Mouse (Mus musculus) neural tube, embryonic 11.5 days (tissue): ENCODE results near the gene Ifngr2. TPM values are rescaled to one million over a fixed set of nuclear protein-coding genes. Genes with fewer than 3 reads are reported as not detected.
"Not testable (repeated sequence)": the region's sequence is repeated elsewhere in the genome, so short reads cannot be mapped to it uniquely, and the experiment has no call there.

ENCODE experiments used
- ATAC-seq: fragments of 200-750 bp; cut with Nextera tagmentation; 2 replicates; pipeline ENCODE4 v1.8.0; 2017; ENCODE audit warnings: moderate number of reproducible peaks, mild to moderate bottlenecking, moderate TSS enrichment, moderate library complexity; ENCODE audit not compliant: insufficient read depth, low FRiP score, low TSS enrichment
- DNase-seq: peaks from one replicate; pipeline ENCODE4 v3.0.0-alpha.2; 2015; ENCODE audit warnings: low spot score
- H3K27ac ChIP-seq: fragments of 300-500 bp; sonication (generic); 2 replicates; pipeline ENCODE4 v1.5.1; 2014; ENCODE audit warnings: low read depth, mild to moderate bottlenecking, low read length
- H3K27me3 ChIP-seq: fragments of 300-500 bp; sonication (generic); 2 replicates; pipeline ENCODE4 v1.6.1; 2014; ENCODE audit warnings: mild to moderate bottlenecking, low read length, mixed read lengths; ENCODE audit not compliant: control insufficient read depth, insufficient read depth
- H3K36me3 ChIP-seq: fragments of 300-500 bp; sonication (generic); 2 replicates; pipeline ENCODE4 v1.6.1; 2014; ENCODE audit warnings: mild to moderate bottlenecking, low read length, moderate library complexity, mixed read lengths; ENCODE audit not compliant: control insufficient read depth, insufficient read depth
- H3K4me1 ChIP-seq: fragments of 300-500 bp; sonication (generic); 2 replicates; pipeline ENCODE4 v1.6.1; 2014; ENCODE audit warnings: low read length, mixed read lengths; ENCODE audit not compliant: control insufficient read depth, insufficient read depth
- H3K4me2 ChIP-seq: fragments of 300-500 bp; sonication (generic); 2 replicates; pipeline ENCODE4 v1.6.1; 2014; ENCODE audit warnings: low read depth, mild to moderate bottlenecking, moderate library complexity
- H3K4me3 ChIP-seq: fragments of 300-500 bp; sonication (generic); 2 replicates; pipeline ENCODE4 v1.5.1; 2014; ENCODE audit warnings: low read depth, low read length
- H3K9ac ChIP-seq: fragments of 300-500 bp; sonication (generic); 2 replicates; pipeline ENCODE4 v1.6.1; 2014; ENCODE audit warnings: mild to moderate bottlenecking, low read length
- H3K9me3 ChIP-seq: fragments of 300-500 bp; sonication (generic); 2 replicates; pipeline ENCODE4 v1.6.1; 2016; ENCODE audit warnings: low read length; ENCODE audit not compliant: control insufficient read depth
- WGBS: fragments of 180-500 bp; shearing (Covaris S2); extraction: QIAGEN DNeasy Blood & Tissue Kit; methylation state at CpG from one replicate; pipeline ENCODE4 v1.1.7; 2014; 5-methylcytosine and 5-hydroxymethylcytosine counted together
- polyA plus RNA-seq: library from polyadenylated mRNA; unstranded; fragments of >200 nt; fragmentation: Nextera tagmentation; extraction: Ambion mirVana; gene quantifications from 2 replicates; pipeline ENCODE4 v1.2.1, GENCODE M21; 2014

The Ifngr2 gene
- polyA plus RNA-seq, 1 experiment from 2014 or later = 40.8 TPM

GRCm38 (mm10) chr16:91522040-91522439 lies 24.8 kb upstream of the Ifngr2 start:
- H3K27ac ChIP-seq = no peak overlapping the region
- no peaks in the 10 kb centered on the region for H3K27me3 ChIP-seq
- WGBS = 87% methylated on average over 5 of the region's 5 CpGs
- DNase-seq (no peak), ATAC-seq (no peak)
- H3K9ac ChIP-seq = no peak overlapping the region
- H3K4me2 ChIP-seq = no peak overlapping the region
- H3K4me1 ChIP-seq = no peaks in the 10 kb centered on the region
- no peak overlapping the region for H3K4me3 ChIP-seq
- H3K9me3 ChIP-seq = no peaks in the 10 kb centered on the region
- H3K36me3 ChIP-seq = no peaks in the 10 kb centered on the region

GRCm38 (mm10) chr16:91522479-91523309 lies 24.2 kb upstream of the Ifngr2 start:
- no peak overlapping the region for H3K27ac ChIP-seq
- H3K4me1 ChIP-seq = no peaks in the 10 kb centered on the region
- no peak for DNase-seq
- H3K36me3 ChIP-seq = no peaks in the 10 kb centered on the region
- H3K4me2 ChIP-seq = no peak overlapping the region
- no peaks in the 10 kb centered on the region for H3K9me3 ChIP-seq
- H3K4me3 ChIP-seq = no peak overlapping the region
- no peak for ATAC-seq
- 73% methylated on average over 18 of the region's 18 CpGs for WGBS
- H3K27me3 ChIP-seq = no peaks in the 10 kb centered on the region
- H3K9ac ChIP-seq = no peak overlapping the region

GRCm38 (mm10) chr16:91524206-91524605 lies 22.7 kb upstream of the Ifngr2 start:
- no peak for DNase-seq
- 86% methylated on average over 5 of the region's 5 CpGs for WGBS
- no peak overlapping the region for H3K4me3 ChIP-seq

GRCm38 (mm10) chr16:91526274-91526673 lies 20.6 kb upstream of the Ifngr2 start:
- H3K4me2 ChIP-seq = no peak overlapping the region
- WGBS = 98% methylated on average over 6 of the region's 6 CpGs
- no peak for ATAC-seq

More at GRCm38 (mm10) chr16:91524206-91524605, 22.7 kb upstream of the Ifngr2 start:
- H3K27me3 ChIP-seq = no peaks in the 10 kb centered on the region
- H3K9me3 ChIP-seq = no peaks in the 10 kb centered on the region
- no peak overlapping the region for H3K4me2 ChIP-seq
- ATAC-seq = no peak
- no peak overlapping the region for H3K9ac ChIP-seq
- no peaks in the 10 kb centered on the region for H3K4me1 ChIP-seq
- H3K27ac ChIP-seq = no peak overlapping the region
- H3K36me3 ChIP-seq = no peaks in the 10 kb centered on the region

DNA sequence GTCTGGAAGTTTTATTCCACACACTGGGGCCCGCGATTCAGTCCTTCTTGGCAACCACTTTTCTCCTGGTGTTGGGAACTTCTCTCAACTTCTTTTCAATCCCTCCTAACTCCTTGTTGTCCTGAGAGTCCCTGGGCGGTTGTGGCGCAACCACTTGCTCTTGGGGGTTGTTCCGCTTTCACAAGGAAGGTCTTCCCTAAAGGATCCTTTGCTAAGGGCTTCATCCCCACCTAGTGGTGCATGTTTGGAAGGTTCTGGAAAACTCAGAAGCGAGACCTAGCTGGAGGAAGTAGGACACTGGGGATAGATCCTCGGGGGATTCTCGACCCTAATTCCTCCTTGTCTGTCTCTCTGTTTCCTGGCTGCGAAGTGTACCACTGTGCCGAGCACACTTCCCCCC lies 19.8 kb upstream of the Ifngr2 start:
- Histone ChIP-seq H3K36me3 (no peaks in the 10 kb centered on the region), H3K9ac (no peak overlapping the region), H3K4me1 (no peaks in the 10 kb centered on the region), H3K27me3 (no peaks in the 10 kb centered on the region), H3K4me2 (no peak overlapping the region), H3K4me3 (no peak overlapping the region), H3K9me3 (no peaks in the 10 kb centered on the region), H3K27ac (no peak overlapping the region)
- no peak for ATAC-seq
- WGBS = 78% methylated on average over 10 of the region's 10 CpGs
- DNase-seq = no peak

More at GRCm38 (mm10) chr16:91526274-91526673, 20.6 kb upstream of the Ifngr2 start:
- H3K9ac ChIP-seq = no peak overlapping the region
- H3K4me3 ChIP-seq = no peak overlapping the region
- no peak for DNase-seq
- no peaks in the 10 kb centered on the region for H3K36me3 ChIP-seq
- H3K27ac ChIP-seq = no peak overlapping the region
- no peaks in the 10 kb centered on the region for H3K4me1 ChIP-seq
- no peaks in the 10 kb centered on the region for H3K27me3 ChIP-seq
- no peaks in the 10 kb centered on the region for H3K9me3 ChIP-seq

- H3K27ac ChIP-seq = no peak overlapping the region
- no peaks in the 10 kb centered on the region for H3K9me3 ChIP-seq
- H3K36me3 ChIP-seq = no peaks in the 10 kb centered on the region
- ATAC-seq = no peak
- H3K4me2 ChIP-seq = no peak overlapping the region
- WGBS = 59% methylated on average over 5 of the region's 5 CpGs
- no peaks in the 10 kb centered on the region for H3K4me1 ChIP-seq
- no peak overlapping the region for H3K4me3 ChIP-seq
- H3K9ac ChIP-seq = no peak overlapping the region
- no peaks in the 10 kb centered on the region for H3K27me3 ChIP-seq
- DNase-seq = no peak
Observed at GRCm38 (mm10) chr16:91527500-91527899, 19.4 kb upstream of the Ifngr2 start.

- no peaks in the 10 kb centered on the region for H3K36me3 ChIP-seq
- ATAC-seq (no peak), DNase-seq (no peak)
- H3K4me3 ChIP-seq = no peak overlapping the region
- H3K9me3 ChIP-seq = no peaks in the 10 kb centered on the region
- no peaks in the 10 kb centered on the region for H3K4me1 ChIP-seq
- no peaks in the 10 kb centered on the region for H3K27me3 ChIP-seq
- no peak overlapping the region for H3K4me2 ChIP-seq
- H3K9ac ChIP-seq = no peak overlapping the region
- H3K27ac ChIP-seq = no peak overlapping the region
- 91% methylated on average over 9 of the region's 9 CpGs for WGBS
Observed at GRCm38 (mm10) chr16:91528578-91528977, 18.3 kb upstream of the Ifngr2 start.

- not testable (repeated sequence) for H3K9ac ChIP-seq, ATAC-seq, H3K27ac ChIP-seq, H3K4me3 ChIP-seq, H3K27me3 ChIP-seq, H3K36me3 ChIP-seq, DNase-seq, H3K9me3 ChIP-seq, H3K4me1 ChIP-seq, H3K4me2 ChIP-seq
- 76% methylated on average over 4 of the region's 4 CpGs for whole genome bisulfite sequencing
Observed at GRCm38 (mm10) chr16:91530830-91531229, 16.0 kb upstream of the Ifngr2 start.

DNA sequence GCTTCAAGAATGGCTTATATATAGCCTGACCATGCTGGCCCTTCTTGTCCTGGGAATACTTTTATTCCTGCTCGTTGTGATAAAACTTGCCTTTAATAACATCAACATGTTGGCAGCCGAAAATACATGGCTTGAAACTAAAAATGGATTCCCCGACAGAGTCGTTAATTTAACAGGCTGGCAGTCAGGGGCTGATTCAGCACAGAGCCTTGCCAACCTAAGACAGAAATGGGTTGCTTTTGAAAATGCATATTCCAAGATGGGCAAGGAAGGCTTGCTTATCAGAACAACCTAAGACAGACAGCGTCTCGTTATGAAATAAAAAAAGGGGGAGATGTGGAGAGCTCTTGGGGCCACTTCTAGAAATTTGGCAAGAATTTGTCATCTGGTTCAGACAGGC lies 15.0 kb upstream of the Ifngr2 start:
- H3K4me2 ChIP-seq = no peak overlapping the region

More for the DNA sequence above, 15.0 kb upstream of the Ifngr2 start:
- no peak for DNase-seq
- Histone ChIP-seq H3K4me3 (no peak overlapping the region), H3K36me3 (no peaks in the 10 kb centered on the region), H3K9me3 (no peaks in the 10 kb centered on the region), H3K27me3 (no peaks in the 10 kb centered on the region), H3K9ac (no peak overlapping the region), H3K27ac (no peak overlapping the region), H3K4me1 (no peaks in the 10 kb centered on the region)
- ATAC-seq = no peak
- 79% methylated on average over 6 of the region's 6 CpGs for WGBS
